Mouse (Mus musculus): ENCODE measurements around the gene Ptpn14. TPM values are rescaled to one million over a fixed set of nuclear protein-coding genes. Genes with fewer than 3 reads are reported as not detected.
A peak's percentile ranks its signal among the peaks of the same experiment; 100 is the strongest.
"Not testable (repeated sequence)": the region's sequence is repeated elsewhere in the genome, so short reads cannot be mapped to it uniquely, and the experiment has no call there.

Ptpn14 gene
- polyA plus RNA-seq (2021): 56.8 TPM

DNA sequence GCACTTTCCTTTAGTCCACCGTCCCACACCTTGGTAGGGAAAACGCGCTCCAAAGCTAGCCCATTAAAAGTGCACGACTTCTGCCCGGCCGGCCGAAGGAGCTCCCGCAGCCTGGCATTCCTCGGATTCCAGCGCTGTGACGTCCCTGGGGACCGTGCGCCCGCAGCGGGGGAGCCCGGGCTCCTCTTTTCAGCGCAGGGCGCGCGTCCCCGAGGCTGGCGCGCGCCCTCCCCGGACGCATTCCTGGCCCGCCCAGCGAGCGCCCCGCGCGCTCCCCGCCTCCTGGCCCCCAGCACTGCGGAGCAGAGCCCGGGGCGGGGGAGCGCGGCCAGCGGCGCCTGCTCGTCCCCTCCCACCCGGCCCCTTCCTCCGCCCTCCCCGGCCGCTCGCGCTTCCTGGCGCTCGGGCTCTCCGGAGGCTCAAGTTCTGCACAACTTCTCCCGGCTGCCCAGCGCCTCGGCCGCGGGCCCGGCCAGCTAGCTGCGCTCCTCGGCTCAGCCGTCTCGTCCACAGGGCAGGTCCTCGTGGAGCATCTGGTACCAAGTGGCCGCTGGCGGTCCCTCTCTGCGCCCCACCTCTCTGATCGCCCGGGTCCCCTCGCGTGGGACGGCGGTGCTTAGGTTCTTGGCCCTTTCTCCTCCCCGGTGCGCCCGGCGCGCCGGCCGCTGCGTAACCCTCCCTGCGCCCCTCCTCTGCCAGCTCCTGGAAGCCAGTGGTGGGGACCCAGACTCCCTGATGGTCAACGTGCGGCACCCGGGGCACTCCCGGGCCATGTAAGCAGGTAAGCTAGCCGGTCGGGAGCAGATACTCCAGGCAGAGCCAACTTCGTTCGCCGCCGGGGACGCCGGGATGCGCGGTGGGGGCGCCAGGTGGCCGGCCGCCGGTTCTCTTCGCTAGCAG lies at the start of gene Ptpn14:
TSS of gene Ptpn14 (plus strand) at position 385 of the 900 bp plus-strand sequence.
- DNase-seq (ENCODE audit: low read depth, low spot score) (no peak), ATAC-seq (peak; percentile 81)
- POLR2A ChIA-PET: interaction anchor here (0.6 to 2.3 kb wide), 9 partner anchors 12 to 193 kb away, joined by 3 to 7 read pairs (median 4); partner anchors contain the start of gene Smyd2
- CTCF ChIA-PET: interaction anchor here (0.7 to 2.0 kb wide), 7 partner anchors 20 to 136 kb away, joined by 3 to 10 read pairs (median 3); no protein-coding TSS in a partner anchor
- no peak for TF ChIP-seq CTCF (IDR thresholded peaks at IDR 0.05)
- H3K27me3 ChIP-seq: no peaks in the 10 kb centered on the region
- in situ Hi-C loops (cut with MboI; ENCODE audit: low pct_unique_long_range_greater_than_20kb): loop anchor here (5.0 kb wide), 1 partner anchor 59 kb away; no protein-coding TSS in a partner anchor

DNA sequence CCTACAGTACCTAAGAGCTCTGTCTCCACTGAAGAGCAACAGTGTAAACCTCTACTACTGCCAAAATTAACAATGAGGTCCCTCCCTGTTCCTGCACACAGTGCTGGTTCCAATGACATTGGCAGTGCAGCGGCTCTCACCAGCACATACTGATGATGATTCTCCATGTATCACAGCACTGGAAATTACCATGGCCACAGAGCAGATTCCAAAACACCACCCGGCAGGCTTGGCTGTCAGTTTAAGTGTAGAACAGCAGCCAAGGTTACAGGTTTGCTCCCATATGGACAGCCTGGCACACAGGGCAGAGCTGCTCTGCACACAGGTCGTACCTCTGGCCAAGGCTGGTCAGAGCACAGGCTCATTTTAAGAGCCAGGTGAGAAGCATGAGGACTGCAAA lies 48.5 kb upstream of the Ptpn14 start:
- no peaks in the 10 kb centered on the region for H3K27me3 ChIP-seq
- in situ Hi-C loops (cut with MboI; ENCODE audit: low pct_unique_long_range_greater_than_20kb): no loop called here
- CTCF ChIA-PET: no interaction called here
- ATAC-seq (no peak), DNase-seq (ENCODE audit: low read depth, low spot score) (no peak)
- POLR2A ChIA-PET: no interaction called here
- no peak for TF ChIP-seq CTCF (IDR thresholded peaks at IDR 0.05)

DNA sequence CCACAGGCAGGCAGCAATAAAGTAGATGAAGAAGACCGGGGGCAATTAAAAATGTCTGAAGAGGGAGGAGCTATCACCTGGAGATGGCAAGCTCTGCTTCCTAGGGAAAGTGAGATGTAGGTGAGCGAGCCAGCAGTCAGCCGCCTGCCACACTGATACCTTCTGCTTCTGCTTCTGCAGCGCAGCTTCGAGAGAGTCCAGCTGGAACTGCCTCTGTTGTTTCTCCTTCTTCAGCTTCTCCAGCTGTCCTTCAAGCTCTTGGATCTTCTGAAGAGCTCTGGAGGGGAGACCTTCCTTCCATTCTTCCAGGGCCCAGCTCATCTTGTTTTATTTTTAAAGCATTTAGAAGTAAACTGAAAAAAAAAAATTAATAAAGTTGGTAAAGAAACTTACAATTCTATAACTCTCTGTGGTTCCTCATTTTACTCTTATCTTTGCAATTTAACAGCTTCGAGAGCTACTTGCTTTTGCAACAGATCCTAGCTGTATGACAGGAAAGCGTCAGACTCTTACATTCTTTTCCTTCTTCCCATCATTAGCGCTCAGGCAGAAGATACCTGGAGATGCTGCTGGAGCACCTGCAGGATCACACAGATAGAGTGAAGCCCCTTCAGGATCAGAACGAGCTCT lies 43.2 kb upstream of the Ptpn14 start:
- POLR2A ChIA-PET: no interaction called here
- CTCF ChIA-PET: interaction anchor here (1.0 to 1.1 kb wide), 2 partner anchors 9 to 199 kb away, joined by 3 to 4 read pairs; no protein-coding TSS in a partner anchor
- in situ Hi-C loops (cut with MboI; ENCODE audit: low pct_unique_long_range_greater_than_20kb): no loop called here
- H3K27me3 ChIP-seq: no peaks in the 10 kb centered on the region
- ATAC-seq: no peak
- DNase-seq (ENCODE audit: low read depth, low spot score): no peak
- TF ChIP-seq CTCF (IDR thresholded peaks at IDR 0.05): no peak

DNA sequence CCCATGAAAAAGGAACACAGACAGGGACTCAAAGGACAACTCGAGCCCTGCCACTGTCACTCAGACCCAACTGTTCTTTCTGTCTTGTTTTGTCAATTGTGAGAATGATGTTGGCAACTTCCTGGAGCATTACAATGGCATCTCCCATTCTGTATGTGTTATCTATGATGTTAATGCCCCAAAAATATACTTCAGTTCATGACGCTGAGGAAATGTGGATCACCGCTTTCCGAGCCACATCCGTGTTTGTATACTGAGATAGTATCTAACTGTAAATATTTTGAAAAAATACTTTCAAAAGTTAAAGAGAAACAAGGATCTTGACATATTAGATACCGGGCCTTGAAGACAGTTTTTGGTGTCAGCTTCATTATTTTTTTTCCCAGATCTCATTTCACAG lies 42.0 kb upstream of the Ptpn14 start:
- ATAC-seq (no peak), DNase-seq (ENCODE audit: low read depth, low spot score) (no peak)
- ChIA-PET CTCF (interaction anchor here (2.4 kb wide), 1 partner anchor 10 kb away, joined by 6 read pairs; no protein-coding TSS in a partner anchor), POLR2A (no interaction called here)
- no peaks in the 10 kb centered on the region for H3K27me3 ChIP-seq
- TF ChIP-seq CTCF (IDR thresholded peaks at IDR 0.05): no peak
- in situ Hi-C loops (cut with MboI; ENCODE audit: low pct_unique_long_range_greater_than_20kb): no loop called here

DNA sequence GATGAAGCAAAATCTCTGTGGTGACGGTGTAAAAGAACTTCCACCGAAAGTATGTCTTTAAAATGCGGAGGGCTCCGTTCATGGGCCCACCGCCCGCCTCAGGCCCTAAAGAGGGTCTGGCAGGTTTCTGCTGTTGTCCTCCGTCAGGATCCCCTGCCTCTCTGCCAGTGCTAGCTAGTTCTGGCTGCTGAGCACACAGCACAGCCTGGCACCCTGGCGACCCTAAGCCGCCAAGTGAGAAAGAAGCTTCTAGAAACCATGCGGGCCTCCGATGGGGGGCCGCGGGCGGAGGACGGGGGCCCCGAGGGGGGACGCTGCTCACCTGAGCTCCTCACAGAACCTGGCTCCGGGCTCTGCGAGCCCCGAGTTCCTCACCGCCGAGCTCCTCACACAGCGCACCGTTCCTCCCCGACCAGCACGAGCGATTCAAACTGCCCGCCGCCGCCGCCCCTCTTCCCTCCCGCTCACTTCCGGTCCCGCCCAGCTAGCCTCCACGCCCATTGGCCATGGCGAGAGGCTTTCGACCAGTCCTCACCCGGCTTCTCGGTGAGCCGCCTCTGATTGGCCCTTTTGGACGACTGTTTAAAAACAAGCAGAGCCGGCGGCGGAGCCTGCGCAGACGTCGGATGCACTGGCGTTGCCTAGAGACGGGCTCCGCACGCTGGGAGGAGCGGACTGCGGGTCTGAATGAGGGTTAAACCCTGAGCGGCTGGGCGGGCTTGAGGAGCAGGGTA lies 40.2 kb upstream of the Ptpn14 start, which contains the start of gene Cenpf:
TSS of gene Cenpf (minus strand) at position 433 of the 734 bp plus-strand sequence.
- DNase-seq (ENCODE audit: low read depth, low spot score): peak; percentile 89
- peak; percentile 100 for ATAC-seq
- TF ChIP-seq CTCF (IDR thresholded peaks at IDR 0.05): no peak
- H3K27me3 ChIP-seq: no peaks in the 10 kb centered on the region
- in situ Hi-C loops (cut with MboI; ENCODE audit: low pct_unique_long_range_greater_than_20kb): no loop called here
- POLR2A ChIA-PET: interaction anchor here (0.9 kb wide), 1 partner anchor 9 kb away, joined by 3 read pairs; no protein-coding TSS in a partner anchor
- CTCF ChIA-PET: interaction anchor here (0.8 to 2.4 kb wide), 2 partner anchors 11 to 12 kb away, joined by 3 to 6 read pairs; no protein-coding TSS in a partner anchor

DNA sequence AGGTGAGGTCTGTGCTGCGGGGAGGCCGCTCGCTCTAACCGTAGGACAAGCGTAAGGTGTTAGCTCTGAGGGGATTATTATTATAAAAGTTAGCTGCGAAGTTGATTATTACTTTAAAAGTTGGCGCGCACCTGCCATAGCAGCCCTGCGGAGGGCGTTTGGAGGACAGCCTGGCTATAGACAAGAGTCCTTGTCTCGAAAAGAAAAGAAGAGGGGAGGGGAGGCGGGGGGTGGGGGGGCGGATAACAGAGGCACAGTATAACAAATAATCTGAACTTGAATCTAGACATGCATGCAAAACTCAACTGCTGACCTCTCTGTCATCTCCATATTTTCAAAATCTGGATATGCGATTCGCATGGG lies 39.7 kb upstream of the Ptpn14 start:
- ATAC-seq (peak; percentile 51), DNase-seq (ENCODE audit: low read depth, low spot score) (no peak)
- POLR2A ChIA-PET: interaction anchor here (0.9 kb wide), 1 partner anchor 8 kb away, joined by 3 read pairs; no protein-coding TSS in a partner anchor
- H3K27me3 ChIP-seq: no peaks in the 10 kb centered on the region
- CTCF ChIA-PET: no interaction called here
- in situ Hi-C loops (cut with MboI; ENCODE audit: low pct_unique_long_range_greater_than_20kb): no loop called here
- TF ChIP-seq CTCF (IDR thresholded peaks at IDR 0.05): no peak

DNA sequence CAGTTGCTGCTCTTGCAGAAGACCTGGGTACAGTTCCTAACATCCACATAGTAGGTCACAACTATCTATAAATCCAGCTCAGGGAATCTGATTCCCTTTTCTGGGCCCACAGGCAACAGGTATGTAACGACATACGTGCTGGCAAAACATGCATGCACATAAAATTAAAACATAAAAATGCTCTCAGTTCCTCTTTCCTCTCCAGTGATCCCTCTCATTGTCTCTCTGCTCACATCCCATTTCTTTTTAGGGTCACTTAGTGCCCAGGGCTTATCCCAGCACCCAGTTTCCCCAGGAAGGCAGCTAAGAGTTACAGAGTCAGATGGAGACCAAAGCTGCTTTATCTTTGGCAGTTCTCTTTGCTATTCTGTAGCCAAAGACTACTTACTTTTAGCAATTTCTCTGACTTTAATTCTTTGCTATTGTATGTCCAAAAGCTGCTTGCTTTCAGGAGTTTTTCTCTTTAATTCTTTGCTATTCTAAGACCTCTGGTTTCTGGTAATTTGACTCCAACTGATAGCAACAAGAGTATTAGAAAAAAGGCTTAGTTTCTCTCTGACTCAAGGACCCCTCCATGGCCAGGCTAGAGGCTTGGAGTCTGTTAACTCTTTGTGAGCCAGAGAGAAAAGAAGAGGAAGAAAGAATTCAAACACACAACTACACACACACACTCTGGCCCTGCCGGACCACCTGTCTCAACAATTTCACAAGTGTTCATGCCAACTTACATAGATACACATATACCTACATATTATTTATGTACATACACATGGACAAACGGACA lies 38.8 kb upstream of the Ptpn14 start:
- no peak for TF ChIP-seq CTCF (IDR thresholded peaks at IDR 0.05)
- H3K27me3 ChIP-seq: no peaks in the 10 kb centered on the region
- ChIA-PET CTCF (no interaction called here), POLR2A (interaction anchor here (0.9 kb wide), 1 partner anchor 256 kb away, joined by 3 read pairs; no protein-coding TSS in a partner anchor)
- no peak for ATAC-seq
- DNase-seq (ENCODE audit: low read depth, low spot score): no peak
- in situ Hi-C loops (cut with MboI; ENCODE audit: low pct_unique_long_range_greater_than_20kb): no loop called here

DNA sequence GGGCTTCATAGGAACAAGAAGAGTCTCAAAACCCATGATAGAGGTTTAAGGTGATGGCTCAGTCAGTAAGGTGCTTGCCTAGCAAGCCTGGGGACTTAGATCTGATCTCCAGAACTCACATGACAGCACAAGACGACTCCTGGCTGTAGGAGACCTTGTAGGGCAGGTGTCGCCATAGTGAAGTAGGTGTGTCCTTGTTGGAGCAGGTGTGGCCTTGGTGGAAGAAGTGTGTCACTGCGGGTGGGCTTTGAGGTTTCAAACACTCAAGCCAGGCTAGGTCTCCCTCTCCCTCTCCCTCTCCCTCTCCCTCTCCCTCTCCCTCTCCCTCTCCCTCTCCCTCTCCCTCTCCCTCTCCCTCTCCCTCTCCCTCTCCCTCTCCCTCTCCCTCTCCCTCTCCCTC lies 35.6 kb upstream of the Ptpn14 start:
- H3K27me3 ChIP-seq; DNase-seq (ENCODE audit: low read depth, low spot score); CTCF ChIA-PET; ATAC-seq; in situ Hi-C loops (cut with MboI; ENCODE audit: low pct_unique_long_range_greater_than_20kb): not testable (repeated sequence)
- POLR2A ChIA-PET: interaction anchor here (0.9 kb wide), 1 partner anchor 188 kb away, joined by 5 read pairs; no protein-coding TSS in a partner anchor

DNA sequence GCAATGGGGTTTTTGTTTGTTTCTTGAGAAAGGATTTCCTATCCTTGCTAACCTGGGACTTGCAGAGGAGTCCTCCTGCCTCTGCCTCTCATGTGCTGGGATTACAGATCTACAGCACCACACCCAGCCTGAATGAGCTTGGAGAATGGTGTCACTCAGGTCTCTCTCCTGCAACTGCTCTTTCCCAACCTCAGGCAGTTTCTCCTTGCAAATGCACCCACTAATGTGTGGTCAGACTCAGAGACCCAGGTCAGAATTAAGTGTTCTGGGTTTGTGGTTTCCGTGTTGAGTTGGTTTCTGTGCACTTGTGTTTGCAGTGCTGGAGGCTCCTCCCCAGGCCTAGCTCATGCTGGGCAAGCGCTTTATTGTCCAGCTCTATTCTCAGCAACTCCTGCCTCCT lies 33.7 kb upstream of the Ptpn14 start:
- TF ChIP-seq CTCF (IDR thresholded peaks at IDR 0.05): no peak
- H3K27me3 ChIP-seq: no peaks in the 10 kb centered on the region
- in situ Hi-C loops (cut with MboI; ENCODE audit: low pct_unique_long_range_greater_than_20kb): no loop called here
- POLR2A ChIA-PET: no interaction called here
- ATAC-seq (no peak), DNase-seq (ENCODE audit: low read depth, low spot score) (no peak)
- CTCF ChIA-PET: no interaction called here

Measured in Patski (cell line).